Comparison of ENCODE assay signal across 37 mouse cellular contexts in the genomic region with DNA sequence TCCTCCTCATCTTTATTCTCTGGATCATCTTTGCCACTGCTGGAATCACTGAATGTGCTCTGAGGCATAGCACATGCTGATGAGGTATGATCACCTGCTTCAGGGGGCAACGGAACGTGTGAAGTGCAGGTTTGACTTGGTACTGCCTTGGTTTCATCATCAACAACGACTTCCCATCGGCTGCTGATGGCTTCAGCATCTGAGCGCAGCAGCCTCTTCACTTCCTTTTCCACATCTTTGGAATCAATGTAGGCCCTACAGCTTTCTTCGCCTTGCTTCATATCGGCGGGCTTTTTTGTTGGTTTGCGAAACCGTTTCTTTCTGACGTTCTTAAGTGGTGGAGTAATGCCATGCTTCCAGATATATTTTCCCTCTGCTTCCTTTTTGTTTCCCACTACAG. TPM values are rescaled to one million over a fixed set of nuclear protein-coding genes. Genes with fewer than 3 reads are reported as not detected.
"Had no signal": no experiment of that assay in that cellular context is flagged by ENCODE, and none has a peak within 500 bp of the region (broad histone marks: within the 10 kb centered on the region; RNA-seq: fewer than 3 reads in every experiment).

No protein-coding gene starts in this region.

- H3K9ac ChIP-seq: heart, embryonic 13.5 days; heart, embryonic 15.5 days; hindbrain, embryonic 13.5 days; hindbrain, embryonic 15.5 days; kidney, embryonic 15.5 days; limb, embryonic 12.5 days; liver, embryonic 13.5 days had no signal

- H3K36me3 ChIP-seq: heart, embryonic 13.5 days; heart, embryonic 15.5 days; hindbrain, embryonic 15.5 days; kidney, embryonic 15.5 days; limb, embryonic 12.5 days; liver, embryonic 13.5 days had no signal

- DNase-seq: gastrocnemius, adult 2 months; gastrocnemius, postnatal 10 days; gastrocnemius, postnatal 25 days; heart, adult 11 months; heart, adult 2 months; heart, postnatal 14 days; heart, postnatal 36 days; kidney, adult 11 months; kidney, adult 2 months; kidney, adult 9 months; kidney, postnatal 14 days; kidney, postnatal 4 days; liver; liver, embryonic 13.5 days had no signal

- H3K9me3 ChIP-seq: heart, embryonic 15.5 days; hindbrain, embryonic 15.5 days; kidney, embryonic 15.5 days had no signal

- H3K27me3 ChIP-seq: heart, embryonic 13.5 days; heart, embryonic 15.5 days; hindbrain, embryonic 13.5 days; hindbrain, embryonic 15.5 days; kidney, embryonic 15.5 days; limb, embryonic 12.5 days; liver, embryonic 13.5 days had no signal

- ATAC-seq: hindbrain, postnatal 0 days; intestine, embryonic 16.5 days had no signal

- H3K4me1 ChIP-seq: heart, embryonic 13.5 days; heart, embryonic 15.5 days; hindbrain, embryonic 13.5 days; hindbrain, embryonic 15.5 days; kidney, embryonic 15.5 days; limb, embryonic 12.5 days; liver, embryonic 13.5 days had no signal

- H3K4me2 ChIP-seq: heart, embryonic 11.5 days; heart, embryonic 13.5 days; heart, embryonic 15.5 days; hindbrain, embryonic 13.5 days; hindbrain, embryonic 15.5 days; kidney, embryonic 15.5 days; limb, embryonic 12.5 days; liver, embryonic 11.5 days; liver, embryonic 13.5 days had no signal

- H3K4me3 ChIP-seq: gastrocnemius, adult 2 months; heart, adult 2 months; heart, embryonic 13.5 days; heart, embryonic 15.5 days; hindbrain, embryonic 13.5 days; hindbrain, embryonic 15.5 days; kidney, embryonic 15.5 days; layer of hippocampus, adult 2 months; left cerebral cortex, adult 2 months; limb, embryonic 10.5 days; limb, embryonic 12.5 days; liver, embryonic 13.5 days had no signal

- H3K27ac ChIP-seq: gastrocnemius, adult 2 months; heart, adult 2 months; heart, embryonic 13.5 days; heart, embryonic 15.5 days; hindbrain, embryonic 13.5 days; hindbrain, embryonic 15.5 days; hindbrain, postnatal 0 days; kidney, embryonic 15.5 days; kidney, postnatal 0 days; layer of hippocampus, adult 2 months; left cerebral cortex, adult 2 months; limb, embryonic 10.5 days; limb, embryonic 12.5 days; liver, embryonic 13.5 days had no signal

RNA-seq across cellular contexts. Expression of a gene that starts 0.8 kb away (rescaled TPM):
- total RNA-seq: gastrocnemius, adult 2 months; gastrocnemius, postnatal 10 days; gastrocnemius, postnatal 25 days; gastrocnemius, postnatal 4 days; heart, adult 2 months; heart, postnatal 14 days; heart, postnatal 36 days; hematopoietic stem cell, adult 5-6 weeks; hindbrain, postnatal 0 days; layer of hippocampus, adult 2 months; layer of hippocampus, postnatal 10 days; layer of hippocampus, postnatal 25 days; left cerebral cortex, adult 2 months; left cerebral cortex, postnatal 14 days; left cerebral cortex, postnatal 36 days had no signal
- polyA plus RNA-seq: heart, adult 2 months; heart, embryonic 11.5 days; heart, embryonic 13.5 days; heart, embryonic 15.5 days; heart, postnatal 0 days; hindbrain, embryonic 13.5 days; intestine, embryonic 14.5 days; intestine, embryonic 16.5 days; kidney, adult 2 months; kidney, embryonic 15.5 days; kidney, postnatal 0 days; limb, embryonic 10.5 days; limb, embryonic 12.5 days; limb, embryonic 14.5 days; liver, embryonic 11.5 days; liver, embryonic 13.5 days had no signal
